Mouse (Mus musculus) stomach, embryonic 15.5 days (tissue): ENCODE measurements around the gene Stk39. TPM values are rescaled to one million over a fixed set of nuclear protein-coding genes. Genes with fewer than 3 reads are reported as not detected.
A peak's percentile ranks its signal among the peaks of the same experiment; 100 is the strongest.

ENCODE experiments used
- ATAC-seq: fragments of 200-750 bp; cut with Nextera tagmentation; 2 replicates; pipeline ENCODE4 v1.8.0; 2017; ENCODE audit warnings: low read depth, moderate number of reproducible peaks, moderate TSS enrichment; ENCODE audit not compliant: insufficient read depth, low FRiP score
- H3K27ac ChIP-seq: fragments of 300-500 bp; sonication (generic); 2 replicates; pipeline ENCODE4 v1.5.1; 2015; ENCODE audit warnings: mild to moderate bottlenecking, inconsistent platforms
- H3K27me3 ChIP-seq: fragments of 300-500 bp; sonication (generic); replicated peaks from 2 replicates; pipeline ENCODE4 v1.6.1; 2015; ENCODE audit warnings: inconsistent platforms
- H3K36me3 ChIP-seq: fragments of 300-500 bp; sonication (generic); 2 replicates; pipeline ENCODE4 v1.6.1; 2015; ENCODE audit warnings: inconsistent platforms
- H3K4me1 ChIP-seq: fragments of 300-500 bp; sonication (generic); 2 replicates; pipeline ENCODE4 v1.6.1; 2015; ENCODE audit warnings: inconsistent platforms
- H3K4me2 ChIP-seq: fragments of 300-500 bp; sonication (generic); 2 replicates; pipeline ENCODE4 v1.6.1; 2015; ENCODE audit warnings: mild to moderate bottlenecking, inconsistent platforms
- H3K4me3 ChIP-seq: fragments of 300-500 bp; sonication (generic); replicated peaks from 2 replicates; pipeline ENCODE4 v1.5.1; 2015; ENCODE audit warnings: inconsistent platforms
- H3K9ac ChIP-seq: fragments of 300-500 bp; sonication (generic); 2 replicates; pipeline ENCODE4 v1.6.1; 2015; ENCODE audit warnings: inconsistent platforms
- H3K9me3 ChIP-seq: fragments of 300-500 bp; sonication (generic); 2 replicates; pipeline ENCODE4 v1.6.1; 2016; ENCODE audit warnings: inconsistent platforms
- WGBS: fragments of 180-500 bp; shearing (Covaris S2); methylation state at CpG from one replicate; pipeline ENCODE4 v1.1.7; 2015; 5-methylcytosine and 5-hydroxymethylcytosine counted together
- polyA plus RNA-seq: library from polyadenylated mRNA; unstranded; fragments of >200 nt; fragmentation: Nextera tagmentation; extraction: Ambion mirVana; gene quantifications from 2 replicates; pipeline ENCODE4 v1.2.1, GENCODE M21; 2015

Stk39 gene
- polyA plus RNA-seq, 1 experiment from 2014 or later, result 21.7 TPM

DNA sequence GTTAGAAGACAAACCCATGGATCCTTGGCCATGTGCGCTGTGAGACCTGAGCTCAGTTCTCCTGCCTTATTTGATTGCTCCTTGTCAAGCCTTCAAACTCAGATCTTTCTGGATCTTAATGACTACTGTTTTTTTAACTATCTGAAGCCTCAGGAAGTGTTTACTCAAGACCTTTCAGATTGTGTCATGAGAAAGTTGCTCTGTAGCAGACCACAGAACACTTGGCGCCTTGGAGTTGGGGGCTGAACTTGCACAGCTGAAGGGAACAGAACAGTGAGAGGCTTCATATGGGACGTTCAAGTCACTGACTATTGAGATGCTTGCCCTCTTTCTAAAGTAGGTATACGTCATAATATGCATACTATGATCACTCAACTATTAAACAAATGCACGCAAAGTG, 239.1 kb downstream of the Stk39 start:
- no peaks in the 10 kb centered on the region for H3K9me3 ChIP-seq
- H3K27ac ChIP-seq, result no peak overlapping the region
- WGBS, result 80% methylated on average over 5 of the region's 5 CpGs
- no peak overlapping the region for H3K4me2 ChIP-seq
- H3K4me1 ChIP-seq, result no peaks in the 10 kb centered on the region
- no peaks in the 10 kb centered on the region for H3K36me3 ChIP-seq
- no peak overlapping the region for H3K4me3 ChIP-seq
- no peak for ATAC-seq
- H3K27me3 ChIP-seq, result no peaks in the 10 kb centered on the region
- H3K9ac ChIP-seq, result no peak overlapping the region

DNA sequence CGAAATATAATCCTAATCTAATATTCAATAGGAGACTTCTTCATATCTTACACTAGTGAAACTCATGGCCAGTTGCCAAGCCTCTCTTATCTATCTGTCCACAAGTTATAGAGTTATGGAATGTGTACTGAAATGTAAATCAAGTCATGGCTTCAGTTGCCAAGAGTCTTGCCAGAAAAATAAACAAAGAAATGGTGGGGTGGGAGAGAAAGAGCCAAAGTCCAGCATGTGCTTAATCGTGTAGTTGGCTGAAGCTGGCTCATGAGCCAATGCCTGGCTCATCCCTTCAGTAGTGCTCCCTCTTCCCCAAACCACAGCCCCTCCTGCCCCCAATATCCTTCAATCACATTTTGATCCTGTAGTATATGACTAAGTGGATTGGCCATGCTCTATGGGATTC, 242.2 kb downstream of the Stk39 start:
- H3K36me3 ChIP-seq, result no peaks in the 10 kb centered on the region
- ATAC-seq, result peak; percentile 43; the same call in 1 of the 2 replicates
- H3K4me2 ChIP-seq, result no peak overlapping the region
- H3K9ac ChIP-seq, result no peak overlapping the region
- 61% methylated on average over 2 of the region's 2 CpGs for WGBS
- H3K9me3 ChIP-seq, result no peaks in the 10 kb centered on the region
- no peak overlapping the region for H3K4me3 ChIP-seq
- no peak overlapping the region for H3K27ac ChIP-seq
- no peaks in the 10 kb centered on the region for H3K4me1 ChIP-seq
- no peaks in the 10 kb centered on the region for H3K27me3 ChIP-seq

DNA sequence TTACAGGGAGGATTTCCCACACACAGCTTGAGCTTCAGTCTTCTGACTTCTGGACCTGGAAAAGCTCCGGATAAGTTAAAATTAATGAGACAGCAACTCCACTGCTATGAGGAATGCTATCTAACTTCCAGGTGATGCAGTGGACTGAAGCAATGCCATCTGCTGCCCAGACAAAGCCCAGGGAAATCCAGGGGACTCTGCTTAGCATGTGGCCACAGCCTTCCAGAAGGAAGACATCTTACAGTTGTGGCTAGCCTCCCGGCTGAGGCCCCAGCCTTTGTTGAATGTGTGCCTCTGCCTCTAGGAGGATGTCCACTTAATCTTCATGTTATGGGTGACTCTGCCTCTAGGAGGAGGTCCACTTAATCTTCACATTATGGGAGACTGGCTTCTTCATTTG, 243.0 kb downstream of the Stk39 start:
- ATAC-seq, result no peak
- Histone ChIP-seq H3K4me2 (no peak overlapping the region), H3K27ac (no peak overlapping the region), H3K4me3 (no peak overlapping the region), H3K9ac (no peak overlapping the region), H3K36me3 (no peaks in the 10 kb centered on the region), H3K4me1 (no peaks in the 10 kb centered on the region), H3K27me3 (no peaks in the 10 kb centered on the region), H3K9me3 (no peaks in the 10 kb centered on the region)
- WGBS, result 51% methylated on average over 2 of the region's 2 CpGs

DNA sequence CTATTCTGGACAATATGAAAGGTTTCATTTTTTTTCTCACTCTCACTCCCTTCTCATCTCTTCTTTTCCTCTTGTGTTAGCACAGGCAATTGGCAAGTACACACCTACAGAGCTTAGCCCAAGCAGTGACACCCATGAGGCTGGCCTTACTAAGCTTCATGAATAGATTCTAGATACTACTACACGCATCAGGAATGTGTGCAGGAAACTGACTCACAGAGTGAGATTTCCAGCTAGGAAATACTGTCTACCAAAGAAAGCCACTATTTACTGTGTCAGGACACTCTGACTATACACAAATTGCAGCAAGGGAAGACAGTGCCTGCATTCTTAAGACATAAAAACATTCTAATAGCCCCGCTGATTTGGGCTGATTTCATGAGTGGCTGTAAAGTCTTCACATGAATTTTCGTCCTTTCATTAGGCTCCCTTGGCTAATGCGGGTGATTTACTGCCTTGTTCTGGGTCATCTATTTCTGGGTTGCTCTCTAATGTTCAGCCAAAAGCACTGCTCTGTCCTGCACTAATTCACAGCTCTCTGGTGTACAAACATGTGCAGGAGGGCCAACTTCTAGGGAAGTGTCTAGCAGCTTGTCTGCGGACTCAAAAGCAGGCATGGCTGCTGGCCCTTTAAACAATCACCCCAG, 249.7 kb downstream of the Stk39 start:
- ATAC-seq, result no peak
- Histone ChIP-seq H3K9me3 (no peaks in the 10 kb centered on the region), H3K36me3 (peaks cover 9% of the 10 kb centered on the region; the same call in 1 of the 2 replicates), H3K27me3 (no peaks in the 10 kb centered on the region), H3K27ac (no peak overlapping the region), H3K4me3 (no peak overlapping the region), H3K4me1 (no peaks in the 10 kb centered on the region), H3K9ac (no peak overlapping the region), H3K4me2 (no peak overlapping the region)
- WGBS, result 59% methylated on average over 5 of the region's 5 CpGs

DNA sequence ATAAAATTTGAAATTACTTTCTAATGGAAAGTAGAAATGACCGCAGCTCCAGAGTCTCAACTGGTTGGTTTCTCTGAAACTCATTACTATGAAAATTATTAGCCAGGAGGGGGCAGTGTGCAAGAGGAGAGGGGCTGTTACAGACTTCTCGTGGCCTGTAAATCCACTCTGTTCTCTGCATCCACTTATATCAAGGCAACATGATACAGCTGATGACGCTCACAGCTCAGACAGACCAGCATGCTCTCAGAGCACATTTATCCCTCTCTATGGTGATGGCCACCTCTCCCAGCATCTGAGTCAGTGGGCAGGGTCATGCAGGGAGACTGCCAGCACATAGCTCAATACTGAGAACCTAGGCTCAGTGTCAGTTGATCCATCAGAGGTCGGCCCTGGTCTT, 250.8 kb downstream of the Stk39 start:
- H3K4me1 ChIP-seq, result no peaks in the 10 kb centered on the region
- no peak overlapping the region for H3K27ac ChIP-seq
- no peaks in the 10 kb centered on the region for H3K9me3 ChIP-seq
- H3K36me3 ChIP-seq, result peaks cover 9% of the 10 kb centered on the region; the same call in 1 of the 2 replicates
- no peak overlapping the region for H3K4me2 ChIP-seq
- no peak overlapping the region for H3K4me3 ChIP-seq
- ATAC-seq, result no peak
- 62% methylated on average over 4 of the region's 4 CpGs for WGBS
- no peak overlapping the region for H3K9ac ChIP-seq
- H3K27me3 ChIP-seq, result no peaks in the 10 kb centered on the region

DNA sequence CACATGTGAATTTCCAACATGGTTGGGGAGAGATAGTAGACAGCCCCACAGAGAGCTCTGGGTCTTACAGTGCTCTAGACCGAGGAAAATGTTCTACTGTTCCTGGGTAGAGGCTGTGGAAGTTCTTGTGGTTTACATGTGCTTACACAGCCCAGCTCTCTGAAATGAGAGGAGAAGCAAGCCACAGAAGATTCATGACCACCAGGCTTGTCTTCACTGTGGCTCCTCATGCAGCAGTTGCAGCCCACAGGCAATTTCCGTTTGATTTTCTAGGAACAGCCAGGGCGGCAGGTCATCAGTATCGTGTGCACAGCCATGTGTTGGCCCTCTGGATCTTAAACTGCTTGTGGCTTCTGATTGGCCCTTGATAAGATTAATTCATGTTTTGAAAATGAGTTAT, 252.2 kb downstream of the Stk39 start:
- H3K9ac ChIP-seq, result no peak overlapping the region
- no peaks in the 10 kb centered on the region for H3K27me3 ChIP-seq
- H3K4me3 ChIP-seq, result no peak overlapping the region
- WGBS, result 90% methylated on average over 4 of the region's 4 CpGs
- no peaks in the 10 kb centered on the region for H3K4me1 ChIP-seq
- no peaks in the 10 kb centered on the region for H3K9me3 ChIP-seq
- no peak overlapping the region for H3K4me2 ChIP-seq
- no peak overlapping the region for H3K27ac ChIP-seq
- peaks cover 9% of the 10 kb centered on the region; the same call in 1 of the 2 replicates for H3K36me3 ChIP-seq
- no peak for ATAC-seq

DNA sequence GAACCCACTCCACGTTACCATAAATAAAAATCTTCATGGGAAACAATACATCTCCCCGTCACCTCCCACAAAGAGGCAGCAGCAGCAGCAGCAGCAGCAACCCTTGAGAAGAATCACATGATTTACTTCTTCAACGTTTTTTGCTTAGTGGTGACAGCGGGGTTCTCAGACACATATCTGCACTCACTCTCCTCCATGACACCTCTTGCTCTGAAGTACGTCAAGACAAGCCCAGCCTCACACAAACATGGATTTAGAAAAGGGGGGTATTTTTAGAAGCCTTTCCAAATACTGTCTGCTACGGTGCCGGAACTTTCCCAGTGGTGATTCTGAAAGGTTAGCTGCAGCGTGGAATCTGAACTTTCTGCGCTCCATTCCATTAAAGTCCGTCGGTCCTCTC, 256.9 kb downstream of the Stk39 start:
- H3K27ac ChIP-seq, result no peak overlapping the region
- H3K9me3 ChIP-seq, result no peaks in the 10 kb centered on the region
- H3K4me3 ChIP-seq, result no peak overlapping the region
- H3K4me1 ChIP-seq, result no peaks in the 10 kb centered on the region
- H3K27me3 ChIP-seq, result no peaks in the 10 kb centered on the region
- no peak for ATAC-seq
- WGBS, result 84% methylated on average over 11 of the region's 11 CpGs
- H3K36me3 ChIP-seq, result peaks cover 5% of the 10 kb centered on the region; the same call in 1 of the 2 replicates
- no peak overlapping the region for H3K4me2 ChIP-seq
- H3K9ac ChIP-seq, result no peak overlapping the region

DNA sequence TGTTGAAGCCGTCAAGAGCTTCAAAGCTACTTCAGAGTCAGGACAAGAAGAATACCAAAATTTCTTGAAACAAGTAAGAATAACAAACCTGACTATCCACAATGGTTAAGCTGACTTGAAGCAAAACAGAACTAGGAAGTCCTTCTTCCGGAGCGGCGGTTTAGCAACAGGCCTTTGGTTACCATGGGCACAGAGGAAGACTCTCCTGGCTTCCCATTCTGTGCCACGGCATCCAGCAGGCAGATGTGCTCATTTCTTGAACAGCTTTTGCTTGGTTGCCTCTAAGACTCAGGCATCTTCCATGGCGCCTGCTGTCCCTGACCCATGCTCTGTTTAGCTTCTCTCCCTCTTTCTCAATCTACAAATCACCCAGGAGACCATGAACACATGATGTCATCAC, 257.7 kb downstream of the Stk39 start:
- Histone ChIP-seq H3K27ac (no peak overlapping the region), H3K9me3 (no peaks in the 10 kb centered on the region), H3K4me3 (no peak overlapping the region), H3K27me3 (no peaks in the 10 kb centered on the region), H3K4me2 (no peak overlapping the region), H3K36me3 (0 out of 2 replicates have a peak, but pooled peaks cover under 1% of the 10 kb centered on the region), H3K4me1 (no peaks in the 10 kb centered on the region), H3K9ac (no peak overlapping the region)
- WGBS, result 80% methylated on average over 6 of the region's 6 CpGs
- no peak for ATAC-seq

DNA sequence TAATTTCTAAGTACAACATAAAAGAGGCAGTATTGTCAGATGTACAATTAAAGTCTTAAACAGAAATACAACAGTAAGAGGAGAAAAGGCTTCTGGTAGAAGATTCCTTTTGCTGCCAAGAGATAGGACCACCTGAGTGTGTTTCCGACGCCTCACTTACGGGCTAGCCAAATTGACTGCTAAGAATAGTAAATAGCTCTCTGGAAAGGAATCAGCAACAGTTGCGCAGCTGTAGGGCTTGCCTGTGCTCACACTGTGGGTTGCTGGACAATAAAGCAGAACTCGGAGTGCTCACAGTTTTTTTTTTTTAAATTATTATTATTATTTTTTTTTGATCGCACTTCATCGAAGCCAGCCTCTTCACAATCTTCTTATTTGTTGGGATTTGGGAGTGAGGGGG, 260.6 kb downstream of the Stk39 start:
- H3K4me3 ChIP-seq, result no peak overlapping the region
- 91% methylated on average over 7 of the region's 7 CpGs for WGBS

DNA sequence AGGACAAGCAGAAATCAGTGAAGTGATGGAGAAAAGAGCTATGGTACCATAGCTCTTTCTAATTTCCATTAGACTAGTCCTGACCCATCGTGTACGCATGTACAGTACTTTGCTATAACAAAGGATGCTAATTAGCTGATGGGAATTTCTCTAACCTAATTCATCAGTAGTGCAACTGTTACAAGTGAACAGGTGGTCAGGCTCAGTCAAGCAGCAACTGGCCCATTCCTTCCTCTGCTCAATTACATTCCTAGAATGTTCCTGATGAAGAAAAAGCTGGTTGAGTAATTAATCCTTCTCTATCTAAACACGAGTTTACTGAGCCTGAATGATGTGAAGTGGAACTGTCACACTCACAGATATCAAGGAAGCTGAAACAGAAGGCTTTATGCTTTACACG, 275.8 kb downstream of the Stk39 start:
- 54% methylated on average over 4 of the region's 4 CpGs for WGBS
- Histone ChIP-seq H3K4me3 (no peak overlapping the region), H3K27ac (no peak overlapping the region), H3K4me2 (no peak overlapping the region), H3K9ac (no peak overlapping the region), H3K27me3 (no peaks in the 10 kb centered on the region), H3K36me3 (no peaks in the 10 kb centered on the region), H3K4me1 (no peaks in the 10 kb centered on the region), H3K9me3 (no peaks in the 10 kb centered on the region)
- no peak for ATAC-seq

More for the DNA sequence above, 260.6 kb downstream of the Stk39 start:
- Histone ChIP-seq H3K4me2 (no peak overlapping the region), H3K4me1 (no peaks in the 10 kb centered on the region), H3K9ac (no peak overlapping the region), H3K27ac (no peak overlapping the region), H3K36me3 (no peaks in the 10 kb centered on the region), H3K27me3 (no peaks in the 10 kb centered on the region), H3K9me3 (no peaks in the 10 kb centered on the region)
- ATAC-seq, result no peak

DNA sequence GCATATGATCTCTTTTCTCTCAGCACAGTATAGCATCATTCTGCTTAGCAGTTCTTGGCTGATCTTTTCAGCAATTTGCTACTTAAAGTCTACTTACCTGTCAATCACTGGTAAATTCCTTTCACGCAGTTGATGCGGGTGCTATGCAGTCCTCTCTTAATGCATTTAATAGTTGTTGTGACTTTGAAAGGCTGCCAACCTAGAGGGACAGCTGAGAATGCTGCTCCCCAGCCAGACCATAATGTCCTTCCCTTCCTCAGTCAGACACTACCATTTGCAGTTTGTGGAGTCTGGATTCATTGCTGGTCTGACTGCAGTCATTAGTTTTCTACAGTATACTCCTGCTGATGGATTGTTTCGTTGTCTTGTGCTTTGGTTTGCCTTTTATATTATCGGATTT, 277.6 kb downstream of the Stk39 start:
- no peaks in the 10 kb centered on the region for H3K36me3 ChIP-seq
- no peak for ATAC-seq
- WGBS, result 64% methylated on average over 4 of the region's 4 CpGs
- H3K9me3 ChIP-seq, result no peaks in the 10 kb centered on the region
- no peaks in the 10 kb centered on the region for H3K4me1 ChIP-seq
- H3K9ac ChIP-seq, result no peak overlapping the region
- H3K27me3 ChIP-seq, result no peaks in the 10 kb centered on the region
- H3K27ac ChIP-seq, result no peak overlapping the region
- no peak overlapping the region for H3K4me3 ChIP-seq
- no peak overlapping the region for H3K4me2 ChIP-seq

DNA sequence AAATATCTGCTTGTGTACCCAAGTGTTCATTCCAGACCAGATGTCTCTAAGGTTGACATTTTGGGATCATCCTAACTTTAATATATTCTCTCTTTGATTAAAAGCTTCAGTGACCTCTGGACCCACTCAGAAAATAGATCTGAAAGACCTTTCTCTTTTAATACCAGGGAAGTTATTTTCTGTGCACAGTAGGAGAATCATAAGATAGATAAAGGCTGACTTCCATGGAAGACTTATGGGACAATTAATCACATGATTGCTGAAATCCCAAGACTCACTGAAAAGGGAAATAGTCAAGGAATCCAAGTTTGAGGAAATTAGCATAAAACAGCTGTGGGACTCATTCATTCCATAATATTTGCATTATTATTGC, 278.6 kb downstream of the Stk39 start:
- Histone ChIP-seq H3K27ac (no peak overlapping the region), H3K4me1 (no peaks in the 10 kb centered on the region), H3K4me3 (no peak overlapping the region), H3K9me3 (no peaks in the 10 kb centered on the region), H3K4me2 (no peak overlapping the region), H3K9ac (no peak overlapping the region), H3K36me3 (no peaks in the 10 kb centered on the region), H3K27me3 (no peaks in the 10 kb centered on the region)
- no peak for ATAC-seq
